Mouse (Mus musculus): Measurements from ENCODE around the gene Yy1.

DNA sequence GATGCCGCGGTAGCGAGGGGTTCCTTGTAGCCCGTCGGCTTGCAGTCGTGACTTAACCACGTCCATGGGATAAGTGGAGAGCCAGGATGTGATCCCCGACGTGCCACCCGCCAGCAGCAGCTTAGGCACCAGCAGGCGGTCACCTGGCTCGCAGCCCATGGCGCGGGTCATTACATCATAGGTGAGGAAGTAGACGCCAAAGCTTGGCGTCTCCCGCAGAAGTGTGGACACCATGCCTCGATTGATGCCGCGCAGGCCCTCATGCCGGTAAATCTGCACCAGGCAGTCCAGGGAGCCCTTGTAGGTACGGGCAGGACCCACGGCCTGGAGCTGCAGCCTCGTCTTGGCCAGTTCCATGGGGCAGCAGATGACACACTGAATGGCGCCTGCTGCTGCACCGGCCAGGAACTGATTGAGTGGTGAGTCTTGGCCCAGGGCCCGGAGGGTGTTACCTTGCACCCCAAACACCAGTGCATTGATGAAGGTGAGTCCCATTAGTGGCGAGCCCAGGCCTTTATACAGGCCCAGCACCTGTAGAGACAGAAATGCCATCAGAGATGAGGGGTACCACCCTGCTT, 34.3 kb downstream of the Yy1 start:
- no peak for TF ChIP-seq POLR2A (IDR thresholded peaks at IDR 0.05; ENCODE audit: low read depth, low read length)
- no peak for TF ChIP-seq CTCF (IDR thresholded peaks at IDR 0.05; ENCODE audit: extremely low read depth, insufficient read depth, insufficient read length, insufficient replicate concordance)
